Mouse (Mus musculus) E14TG2a.4 (cell line): ENCODE data around the gene Hist1h1a.

Source experiments
- H3K27me3 ChIP-seq: 2 replicates; pipeline ENCODE4 v1.6.1; 2014; ENCODE audit warnings: low read length, control low read depth; ENCODE audit not compliant: insufficient read depth
- H3K36me3 ChIP-seq: 2 replicates; pipeline ENCODE4 v1.6.1; 2014; ENCODE audit warnings: low read length, control low read depth; ENCODE audit not compliant: insufficient read depth
- H3K4me1 ChIP-seq: replicated peaks from 2 replicates; pipeline ENCODE4 v1.6.1; 2014; ENCODE audit warnings: low read depth, low read length, control low read depth
- H3K4me3 ChIP-seq: replicated peaks from 2 replicates; pipeline ENCODE4 v1.5.1; 2014; ENCODE audit warnings: mild to moderate bottlenecking, low read length
- H3K9me3 ChIP-seq: 2 replicates; pipeline ENCODE4 v1.6.1; 2014; ENCODE audit warnings: low read length, control low read depth
- CTCF ChIP-seq: conservative IDR thresholded peaks from 2 replicates; pipeline ENCODE4 v1.5.1; 2014; ENCODE audit warnings: low read length
- NANOG ChIP-seq: IDR thresholded peaks from 2 replicates; pipeline ENCODE4 v1.6.1; 2014; ENCODE audit warnings: borderline replicate concordance, low read length, mixed read lengths
- POU5F1 ChIP-seq: IDR thresholded peaks from 2 replicates; pipeline ENCODE4 v1.6.1; 2014; ENCODE audit warnings: low read length, borderline replicate concordance

Gene Hist1h1a

GRCm38 (mm10) chr13:23729706-23730105, 33.8 kb upstream of the Hist1h1a start:
- peaks cover 5% of the 10 kb centered on the region; the same call in 1 of the 2 replicates for H3K4me1 ChIP-seq
- no peaks in the 10 kb centered on the region for H3K9me3 ChIP-seq
- H3K36me3 ChIP-seq, result no peaks in the 10 kb centered on the region
- no peak overlapping the region for H3K4me3 ChIP-seq
- TF ChIP-seq CTCF, result no peak
- TF ChIP-seq POU5F1, result no peak
- TF ChIP-seq NANOG, result no peak
- peaks cover 17% of the 10 kb centered on the region for H3K27me3 ChIP-seq

- Histone ChIP-seq H3K36me3 (no peaks in the 10 kb centered on the region), H3K9me3 (no peaks in the 10 kb centered on the region)
- TF ChIP-seq CTCF (no peak), POU5F1 (no peak), NANOG (no peak)
These were observed 33.0 kb upstream of the Hist1h1a start for GRCm38 (mm10) chr13:23730479-23730878.

GRCm38 (mm10) chr13:23732156-23732804, 31.2 kb upstream of the Hist1h1a start:
- Histone ChIP-seq H3K36me3 (no peaks in the 10 kb centered on the region), H3K27me3 (peaks cover 15% of the 10 kb centered on the region), H3K4me3 (no peak overlapping the region), H3K4me1 (peaks cover 9% of the 10 kb centered on the region), H3K9me3 (no peaks in the 10 kb centered on the region)
- TF ChIP-seq NANOG (no peak), CTCF (peak; percentile 68), POU5F1 (no peak)

More at GRCm38 (mm10) chr13:23730479-23730878, 33.0 kb upstream of the Hist1h1a start:
- peaks cover 17% of the 10 kb centered on the region for H3K27me3 ChIP-seq
- peaks cover 5% of the 10 kb centered on the region; the same call in 1 of the 2 replicates for H3K4me1 ChIP-seq
- H3K4me3 ChIP-seq, result no peak overlapping the region

GRCm38 (mm10) chr13:23737091-23737490, 26.4 kb upstream of the Hist1h1a start:
- Histone ChIP-seq H3K27me3 (no peaks in the 10 kb centered on the region), H3K9me3 (no peaks in the 10 kb centered on the region), H3K4me3 (no peak overlapping the region), H3K36me3 (no peaks in the 10 kb centered on the region), H3K4me1 (peaks cover 13% of the 10 kb centered on the region)
- no peak for TF ChIP-seq POU5F1
- TF ChIP-seq NANOG, result no peak
- no peak for TF ChIP-seq CTCF

GRCm38 (mm10) chr13:23738041-23738440, 25.4 kb upstream of the Hist1h1a start:
- Histone ChIP-seq H3K27me3 (no peaks in the 10 kb centered on the region), H3K36me3 (no peaks in the 10 kb centered on the region), H3K9me3 (no peaks in the 10 kb centered on the region), H3K4me1 (peaks cover 16% of the 10 kb centered on the region), H3K4me3 (peak overlapping the region; percentile 81)
- no peak for TF ChIP-seq POU5F1
- TF ChIP-seq NANOG, result no peak
- no peak for TF ChIP-seq CTCF

- Histone ChIP-seq H3K4me1 (peaks cover 22% of the 10 kb centered on the region), H3K36me3 (no peaks in the 10 kb centered on the region), H3K27me3 (no peaks in the 10 kb centered on the region), H3K4me3 (peak within 1 kb of the TSS; percentile 81), H3K9me3 (no peaks in the 10 kb centered on the region)
- no peak for TF ChIP-seq POU5F1
- no peak for TF ChIP-seq CTCF
- no peak for TF ChIP-seq NANOG
These were observed 24.8 kb upstream of the Hist1h1a start, which contains the start of gene Hist1h1c for GRCm38 (mm10) chr13:23738677-23739068. Hist1h1c (plus strand) TSS chr13:23738808.

GRCm38 (mm10) chr13:23739069-23739921, 24.2 kb upstream of the Hist1h1a start:
- H3K36me3 ChIP-seq, result no peaks in the 10 kb centered on the region
- no peaks in the 10 kb centered on the region for H3K27me3 ChIP-seq
- H3K4me1 ChIP-seq, result peaks cover 28% of the 10 kb centered on the region
- no peaks in the 10 kb centered on the region for H3K9me3 ChIP-seq
- TF ChIP-seq NANOG (0 out of 2 replicates have a peak, but pooled peaks have one; percentile 26), CTCF (no peak), POU5F1 (no peak)
- peak overlapping the region; percentile 81 for H3K4me3 ChIP-seq

- Histone ChIP-seq H3K36me3 (no peaks in the 10 kb centered on the region), H3K4me3 (peak overlapping the region; percentile 81), H3K4me1 (peaks cover 29% of the 10 kb centered on the region), H3K9me3 (no peaks in the 10 kb centered on the region), H3K27me3 (no peaks in the 10 kb centered on the region)
- TF ChIP-seq NANOG (no peak), CTCF (no peak), POU5F1 (no peak)
These were observed 23.6 kb upstream of the Hist1h1a start for GRCm38 (mm10) chr13:23739922-23740252.
